Mouse (Mus musculus): ENCODE results near the gene Tecr. TPM values are rescaled to one million over a fixed set of nuclear protein-coding genes. Genes with fewer than 3 reads are reported as not detected.

Gene Tecr
- total and polyA plus RNA-seq, 3 experiments: 111 to 199 (median 171) TPM

GRCm38 (mm10) chr8:83649699-83650098, 41.9 kb upstream of the Tecr start:
- H3K79me2 ChIP-seq (replicated peaks; ENCODE audit: control insufficient read depth, extremely low read depth, insufficient read depth, poor library complexity, severe bottlenecking): no peaks in the 10 kb centered on the region
- TF ChIP-seq MAFK (IDR thresholded peaks at IDR 0.05; ENCODE audit: insufficient replicate concordance, low read length) (no peak), MAX (IDR thresholded peaks at IDR 0.05; ENCODE audit: low read length) (no peak), RAD21 (IDR thresholded peaks at IDR 0.05; ENCODE audit: low read depth, low read length) (no peak), MAZ (IDR thresholded peaks at IDR 0.05; ENCODE audit: low read depth, low read length) (no peak), ZC3H11A (IDR thresholded peaks at IDR 0.05; ENCODE audit: low read depth, low read length) (no peak), ZKSCAN1 (IDR thresholded peaks at IDR 0.05; ENCODE audit: borderline replicate concordance, low read depth, low read length) (no peak), CHD1 (IDR thresholded peaks at IDR 0.05; ENCODE audit: low read depth, low read length) (no peak), RCOR1 (conservative IDR thresholded peaks at IDR 0.05; ENCODE audit: low read depth, low read length) (no peak), EP300 (IDR thresholded peaks at IDR 0.05; ENCODE audit: low read length) (no peak), NRF1 (IDR thresholded peaks at IDR 0.05; ENCODE audit: low read depth, low read length) (no peak), CHD2 (IDR thresholded peaks at IDR 0.05; ENCODE audit: low read length) (no peak), ELF1 (IDR thresholded peaks at IDR 0.05; ENCODE audit: low read depth, low read length) (no peak), CTCF (conservative IDR thresholded peaks at IDR 0.05 in 1 of 2, IDR thresholded peaks at IDR 0.05 in 1 of 2; ENCODE audit: low read depth in 2 of 2, low read length in 2 of 2) (no peak), NELFE (IDR thresholded peaks at IDR 0.05; ENCODE audit: low read depth, low read length) (no peak)
- H3K9me3 ChIP-seq (replicated peaks; ENCODE audit: low read length): peaks cover 33% of the 10 kb centered on the region
- H3K36me3 ChIP-seq (replicated peaks in 1 of 2; ENCODE audit: control insufficient read depth in 1 of 2, insufficient read depth in 1 of 2, low read length in 1 of 2): peaks cover 0 to 3% of the 10 kb centered on the region in 2 experiments
- no peak for DNase-seq (ENCODE audit: extremely low read depth)
- in situ Hi-C loops (cut with MboI; ENCODE audit: low pct_ligation_motif_present, low pct_unique_long_range_greater_than_20kb, low sequenced_read_pairs) (no loop called here), dilution Hi-C loops (cut with MboI; ENCODE audit: extremely low pct_ligation_motif_present, extremely low pct_unique_long_range_greater_than_20kb, low sequenced_read_pairs) (no loop called here)
- H3K27me3 ChIP-seq (replicated peaks): peaks cover 14% of the 10 kb centered on the region
- peaks cover 2 to 19% of the 10 kb centered on the region in 2 experiments; a peak in 3 of 4 replicates for H3K4me1 ChIP-seq (ENCODE audit: control insufficient read depth in 1 of 2, insufficient read depth in 2 of 2)
- H3K9ac ChIP-seq (ENCODE audit: insufficient read depth, low read depth): no peak overlapping the region
- no peak overlapping the region for H3K27ac ChIP-seq (ENCODE audit: insufficient read depth, low read depth)
- H3K4me2 ChIP-seq (ENCODE audit: insufficient read depth, low read depth, poor library complexity, severe bottlenecking): no peak overlapping the region
- no peak overlapping the region for H3K4me3 ChIP-seq (replicated peaks in 1 of 3; ENCODE audit: low read depth in 2 of 3, low read length in 2 of 3, poor library complexity in 1 of 3)

- TF ChIP-seq ZMIZ1 (IDR thresholded peaks at IDR 0.05; ENCODE audit: low read depth, low read length) (no peak), ZNF384 (IDR thresholded peaks at IDR 0.05; ENCODE audit: low read depth, low read length) (no peak), CHD2 (IDR thresholded peaks at IDR 0.05; ENCODE audit: low read length) (no peak), RCOR1 (conservative IDR thresholded peaks at IDR 0.05; ENCODE audit: low read depth, low read length) (no peak), CTCF (conservative IDR thresholded peaks at IDR 0.05 in 1 of 2, IDR thresholded peaks at IDR 0.05 in 1 of 2; ENCODE audit: low read depth in 2 of 2, low read length in 2 of 2) (no peak), MAFK (IDR thresholded peaks at IDR 0.05; ENCODE audit: insufficient replicate concordance, low read length) (no peak), MEF2A (IDR thresholded peaks at IDR 0.05; ENCODE audit: borderline replicate concordance, low read depth, low read length) (no peak)
Observed at GRCm38 (mm10) chr8:83648031-83648430, 40.3 kb upstream of the Tecr start.

More at GRCm38 (mm10) chr8:83648031-83648430, 40.3 kb upstream of the Tecr start:
- Histone ChIP-seq H3K27ac (ENCODE audit: insufficient read depth, low read depth) (no peak overlapping the region), H3K36me3 (replicated peaks in 1 of 2; ENCODE audit: control insufficient read depth in 1 of 2, insufficient read depth in 1 of 2, low read length in 1 of 2) (no peaks in the 10 kb centered on the region), H3K4me1 (ENCODE audit: control insufficient read depth in 1 of 2, insufficient read depth in 2 of 2) (peaks cover 0 to 6% of the 10 kb centered on the region in 2 experiments; a peak in 2 of 4 replicates), H3K79me2 (replicated peaks; ENCODE audit: control insufficient read depth, extremely low read depth, insufficient read depth, poor library complexity, severe bottlenecking) (no peaks in the 10 kb centered on the region), H3K9ac (ENCODE audit: insufficient read depth, low read depth) (no peak overlapping the region), H3K4me2 (ENCODE audit: insufficient read depth, low read depth, poor library complexity, severe bottlenecking) (no peak overlapping the region), H3K4me3 (replicated peaks in 1 of 3; ENCODE audit: low read depth in 2 of 3, low read length in 2 of 3, poor library complexity in 1 of 3) (no peak overlapping the region), H3K9me3 (replicated peaks; ENCODE audit: low read length) (peaks cover 33% of the 10 kb centered on the region), H3K27me3 (replicated peaks) (peaks cover 25% of the 10 kb centered on the region)
- dilution Hi-C loops (cut with MboI; ENCODE audit: extremely low pct_ligation_motif_present, extremely low pct_unique_long_range_greater_than_20kb, low sequenced_read_pairs) (no loop called here), in situ Hi-C loops (cut with MboI; ENCODE audit: low pct_ligation_motif_present, low pct_unique_long_range_greater_than_20kb, low sequenced_read_pairs) (no loop called here)
- no peak for DNase-seq (ENCODE audit: extremely low read depth)

All from CH12.LX (cell line).